In the genomic region with DNA sequence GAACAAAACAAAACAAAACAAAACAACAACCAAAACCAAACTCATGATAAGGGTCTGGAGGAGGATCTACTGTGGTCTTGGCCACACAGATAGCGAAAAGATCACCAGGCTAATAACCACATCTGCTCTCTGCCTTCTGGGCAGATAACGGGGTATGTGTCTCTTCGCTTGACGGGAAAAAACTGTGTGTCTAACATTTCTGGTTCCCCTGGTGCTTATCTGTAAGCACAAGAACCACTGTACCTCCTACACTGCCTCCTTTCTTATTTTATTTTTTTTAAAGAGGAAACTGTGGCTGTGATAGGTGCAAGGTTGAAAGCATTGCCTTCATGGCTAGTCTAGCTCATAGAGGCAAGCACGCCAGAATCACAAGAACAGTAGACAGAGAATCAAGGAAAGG, we compare ENCODE assay signal across 18 mouse cellular contexts.
A peak's percentile ranks its signal among the peaks of the same experiment; 100 is the strongest.
DNase-seq lines count a peak whose midpoint lies in the region; ATAC-seq and TF ChIP-seq lines count a peak whose summit lies in the region.
"Had no signal": no experiment of that assay in that cellular context is flagged by ENCODE, and none has a peak within 500 bp of the region (broad histone marks: within the 10 kb centered on the region; RNA-seq: fewer than 3 reads in every experiment).

No protein-coding gene starts in this region.

- no peak overlapping the region for H3K4me3 ChIP-seq in heart, embryonic 12.5 days
- no peak overlapping the region for H3K4me3 ChIP-seq in liver, embryonic 15.5 days (replicated peaks)
- H3K4me3 ChIP-seq in small intestine, adult 2 months (ENCODE audit: low read depth, low read length): no peak overlapping the region
- no peak overlapping the region for H3K4me3 ChIP-seq in hindbrain, embryonic 12.5 days
- no peak overlapping the region for H3K4me3 ChIP-seq in layer of hippocampus, adult 2 months
- H3K4me3 ChIP-seq: embryonic facial prominence, embryonic 13.5 days; midbrain, embryonic 15.5 days had no signal

- no peaks in the 10 kb centered on the region for H3K27me3 ChIP-seq in heart, embryonic 12.5 days (replicated peaks)
- H3K27me3 ChIP-seq in liver, embryonic 15.5 days: no peaks in the 10 kb centered on the region
- no peaks in the 10 kb centered on the region for H3K27me3 ChIP-seq in small intestine, adult 2 months (ENCODE audit: control insufficient read depth, insufficient read depth, low read length)
- no peaks in the 10 kb centered on the region for H3K27me3 ChIP-seq in hindbrain, embryonic 12.5 days
- H3K27me3 ChIP-seq: embryonic facial prominence, embryonic 13.5 days; midbrain, embryonic 15.5 days had no signal

- no peak overlapping the region for H3K4me2 ChIP-seq in heart, embryonic 12.5 days
- peak overlapping the region; percentile 21 for H3K4me2 ChIP-seq in liver, embryonic 15.5 days
- no peak overlapping the region for H3K4me2 ChIP-seq in hindbrain, embryonic 12.5 days (replicated peaks)
- H3K4me2 ChIP-seq: embryonic facial prominence, embryonic 13.5 days; midbrain, embryonic 15.5 days had no signal

- H3K4me1 ChIP-seq in heart, embryonic 12.5 days (replicated peaks): 0 out of 2 replicates have a peak, but pooled peaks cover 5% of the 10 kb centered on the region
- H3K4me1 ChIP-seq in liver, embryonic 15.5 days (replicated peaks): peaks cover 39% of the 10 kb centered on the region
- H3K4me1 ChIP-seq in small intestine, adult 2 months (ENCODE audit: control insufficient read depth, insufficient read depth, insufficient read length, low read length): peaks cover 7% of the 10 kb centered on the region; the same call in 1 of the 2 replicates
- H3K4me1 ChIP-seq in hindbrain, embryonic 12.5 days: peaks cover 4% of the 10 kb centered on the region; the same call in 1 of the 2 replicates
- H3K4me1 ChIP-seq: midbrain, embryonic 15.5 days had no signal

- TF ChIP-seq CTCF in small intestine, adult 2 months (IDR thresholded peaks at IDR 0.05; ENCODE audit: extremely low read depth, insufficient read length, insufficient replicate concordance, low read depth, low read length): no peak
- no peak for TF ChIP-seq CTCF in layer of hippocampus, adult 2 months (conservative IDR thresholded peaks at IDR 0.05)

- 41% methylated on average over 5 of the region's 5 CpGs for WGBS in heart, embryonic 12.5 days
- 19% methylated on average over 5 of the region's 5 CpGs for WGBS in liver, embryonic 15.5 days (ENCODE audit: insufficient replicate concordance)
- WGBS in small intestine, adult 2 months: 88% methylated on average over 5 of the region's 5 CpGs
- 90% methylated on average over 5 of the region's 5 CpGs for WGBS in hindbrain, embryonic 12.5 days

- H3K27ac ChIP-seq in heart, embryonic 12.5 days (ENCODE audit: poor library complexity, severe bottlenecking): no peak overlapping the region
- H3K27ac ChIP-seq in liver, embryonic 15.5 days (replicated peaks): no peak overlapping the region; the same call in 1 of the 2 replicates
- H3K27ac ChIP-seq in small intestine, adult 2 months (ENCODE audit: insufficient read depth, low read depth, low read length): peak overlapping the region; percentile 49; the same call in 1 of the 2 replicates
- H3K27ac ChIP-seq in hindbrain, embryonic 12.5 days: no peak overlapping the region
- H3K27ac ChIP-seq in layer of hippocampus, adult 2 months: no peak overlapping the region
- H3K27ac ChIP-seq: embryonic facial prominence, embryonic 13.5 days; midbrain, embryonic 15.5 days had no signal

- no peak for TF ChIP-seq POLR2A in small intestine, adult 2 months (IDR thresholded peaks at IDR 0.05; ENCODE audit: low read depth, low read length)

- H3K9ac ChIP-seq in heart, embryonic 12.5 days: no peak overlapping the region
- H3K9ac ChIP-seq in liver, embryonic 15.5 days: no peak overlapping the region
- no peak overlapping the region for H3K9ac ChIP-seq in hindbrain, embryonic 12.5 days
- H3K9ac ChIP-seq: embryonic facial prominence, embryonic 13.5 days; midbrain, embryonic 15.5 days had no signal

- peak; percentile 93 for ATAC-seq in heart, embryonic 12.5 days (ENCODE audit: insufficient number of reproducible peaks, low FRiP score)
- ATAC-seq in hematopoietic stem cell, adult 5-6 weeks (replicated peaks in 1 of 2; ENCODE audit: insufficient read depth in 1 of 2, low FRiP score in 2 of 2, low TSS enrichment in 1 of 2, low read depth in 1 of 2, poor library complexity in 2 of 2, severe bottlenecking in 2 of 2): peak; percentile 74 to 80
- peak; percentile 89 for ATAC-seq in liver, embryonic 15.5 days (ENCODE audit: insufficient read depth)
- ATAC-seq in hindbrain, embryonic 12.5 days (ENCODE audit: low FRiP score): no peak
- ATAC-seq: forebrain, embryonic 16.5 days; midbrain, embryonic 15.5 days had no signal

- intact Hi-C loops in heart, postnatal 36 days (cut with DNase I): no loop called here

- H3K36me3 ChIP-seq in heart, embryonic 12.5 days: no peaks in the 10 kb centered on the region
- H3K36me3 ChIP-seq in liver, embryonic 15.5 days (replicated peaks): no peaks in the 10 kb centered on the region
- no peaks in the 10 kb centered on the region for H3K36me3 ChIP-seq in small intestine, adult 2 months (ENCODE audit: control insufficient read depth, insufficient read depth, low read length)
- H3K36me3 ChIP-seq in hindbrain, embryonic 12.5 days: no peaks in the 10 kb centered on the region
- H3K36me3 ChIP-seq: embryonic facial prominence, embryonic 13.5 days; midbrain, embryonic 15.5 days had no signal

- no peak for DNase-seq in heart, postnatal 36 days
- no peak for DNase-seq in adrenal gland, postnatal 14 days
- no peak for DNase-seq in layer of hippocampus, adult 2 months (ENCODE audit: low spot score in 2 of 2)
- DNase-seq: adrenal gland, adult 8-10 months; cerebellum, adult 2 months; heart, postnatal 4 days; kidney, adult 8-10 months; left cerebral cortex, postnatal 4 days; lung, adult 18-20 months; lung, postnatal 4 days had no signal

- H3K9me3 ChIP-seq in heart, embryonic 12.5 days (replicated peaks): no peaks in the 10 kb centered on the region; the same call in 1 of the 2 replicates
- H3K9me3 ChIP-seq in liver, embryonic 15.5 days (replicated peaks): no peaks in the 10 kb centered on the region
- no peaks in the 10 kb centered on the region for H3K9me3 ChIP-seq in hindbrain, embryonic 12.5 days (replicated peaks)
- H3K9me3 ChIP-seq: embryonic facial prominence, embryonic 13.5 days; midbrain, embryonic 15.5 days had no signal
